Mouse (Mus musculus): Measurements from ENCODE around the gene Tusc2.

- TF ChIP-seq CTCF (IDR thresholded peaks at IDR 0.05; ENCODE audit: low read depth, low read length) (no peak), POLR2A (IDR thresholded peaks at IDR 0.05; ENCODE audit: borderline replicate concordance, low read depth, low read length) (no peak)
Measured at GRCm38 (mm10) chr9:107603251-107603650, 40.2 kb downstream of the Tusc2 start.
